Mouse (Mus musculus) forebrain, postnatal 0 days (tissue): ENCODE measurements around the gene Rab3il1. TPM values are rescaled to one million over a fixed set of nuclear protein-coding genes. Genes with fewer than 3 reads are reported as not detected.

Source experiments
- ATAC-seq: fragments of 200-750 bp; cut with Nextera tagmentation; 2 replicates; pipeline ENCODE4 v1.8.0; 2017; ENCODE audit warnings: mild to moderate bottlenecking, moderate library complexity
- DNase-seq: peaks from one replicate; pipeline ENCODE4 v3.0.0-alpha.2; 2015
- H3K27ac ChIP-seq: fragments of 300-500 bp; sonication (generic); 2 replicates; pipeline ENCODE4 v1.5.1; 2014; ENCODE audit warnings: low read depth, mild to moderate bottlenecking, antibody characterized with exemption, low read length, moderate library complexity, mixed read lengths
- H3K27me3 ChIP-seq: fragments of 300-500 bp; sonication (generic); 2 replicates; pipeline ENCODE4 v1.6.1; 2014; ENCODE audit warnings: mild to moderate bottlenecking, low read length, mixed read lengths; ENCODE audit not compliant: insufficient read depth
- H3K36me3 ChIP-seq: fragments of 300-500 bp; sonication (generic); 2 replicates; pipeline ENCODE4 v1.6.1; 2014; ENCODE audit warnings: mild to moderate bottlenecking, moderate library complexity; ENCODE audit not compliant: insufficient read depth
- H3K4me1 ChIP-seq: fragments of 300-500 bp; sonication (generic); 2 replicates; pipeline ENCODE4 v1.6.1; 2014; ENCODE audit warnings: antibody characterized with exemption; ENCODE audit not compliant: insufficient read depth
- H3K4me2 ChIP-seq: fragments of 300-500 bp; sonication (generic); 2 replicates; pipeline ENCODE4 v1.6.1; 2014; ENCODE audit warnings: low read depth, mild to moderate bottlenecking, moderate library complexity
- H3K4me3 ChIP-seq: fragments of 300-500 bp; sonication (generic); 2 replicates; pipeline ENCODE4 v1.5.1; 2014; ENCODE audit warnings: low read depth, low read length, mixed read lengths
- H3K9ac ChIP-seq: fragments of 300-500 bp; sonication (generic); 2 replicates; pipeline ENCODE4 v1.6.1; 2014; ENCODE audit warnings: mild to moderate bottlenecking
- H3K9me3 ChIP-seq: fragments of 300-500 bp; sonication (generic); 2 replicates; pipeline ENCODE4 v1.6.1; 2016; ENCODE audit warnings: low read length
- CTCF ChIP-seq: sonication (generic); IDR thresholded peaks from 2 replicates; pipeline ENCODE4 v1.5.1; 2016; ENCODE audit warnings: antibody characterized with exemption, control low read depth, low read depth
- WGBS: fragments of 180-500 bp; shearing (Covaris S2); extraction: QIAGEN DNeasy Blood & Tissue Kit; methylation state at CpG from one replicate; pipeline ENCODE4 v1.1.7; 2014; 5-methylcytosine and 5-hydroxymethylcytosine counted together
- polyA plus RNA-seq: library from polyadenylated mRNA; unstranded; fragments of >200 nt; fragmentation: Nextera tagmentation; extraction: Ambion mirVana; gene quantifications from 2 replicates; pipeline ENCODE4 v1.2.1, GENCODE M21; 2015
- total RNA-seq: library from RNA; depleted of rRNA; stranded (reverse); fragments of >200 nt; gene quantifications from 2 replicates; pipeline ENCODE4 v1.2.3, GENCODE M21; 2014; rRNA removed

Gene Rab3il1
- total and polyA plus RNA-seq, 2 experiments from 2014 or later = 19.9 to 20.0 TPM

- 81% methylated on average over 3 of the region's 3 CpGs for WGBS
- no peak overlapping the region for H3K27ac ChIP-seq
- H3K4me2 ChIP-seq = no peak overlapping the region
- no peak for TF ChIP-seq CTCF
- DNase-seq = no peak
- H3K36me3 ChIP-seq = peaks cover 89% of the 10 kb centered on the region
- H3K9ac ChIP-seq = no peak overlapping the region
- H3K9me3 ChIP-seq = no peaks in the 10 kb centered on the region
- no peaks in the 10 kb centered on the region for H3K4me1 ChIP-seq
- no peak overlapping the region for H3K4me3 ChIP-seq
- no peaks in the 10 kb centered on the region for H3K27me3 ChIP-seq
- no peak for ATAC-seq
Measured at GRCm38 (mm10) chr19:10082105-10082504, 80.6 kb downstream of the Rab3il1 start.

GRCm38 (mm10) chr19:10085454-10085853 lies 84.0 kb downstream of the Rab3il1 start:
- no peak overlapping the region for H3K9ac ChIP-seq
- no peak for ATAC-seq
- WGBS = 87% methylated on average over 9 of the region's 9 CpGs

GRCm38 (mm10) chr19:10086976-10087375 lies 85.5 kb downstream of the Rab3il1 start:
- Histone ChIP-seq H3K27ac (no peak overlapping the region), H3K4me1 (no peaks in the 10 kb centered on the region), H3K9me3 (no peaks in the 10 kb centered on the region), H3K9ac (no peak overlapping the region), H3K27me3 (no peaks in the 10 kb centered on the region), H3K4me3 (no peak overlapping the region), H3K36me3 (peaks cover 90% of the 10 kb centered on the region), H3K4me2 (no peak overlapping the region)
- no peak for TF ChIP-seq CTCF
- no peak for DNase-seq
- WGBS = 73% methylated on average over 4 of the region's 4 CpGs
- no peak for ATAC-seq

More at GRCm38 (mm10) chr19:10085454-10085853, 84.0 kb downstream of the Rab3il1 start:
- Histone ChIP-seq H3K4me3 (no peak overlapping the region), H3K4me1 (no peaks in the 10 kb centered on the region), H3K27ac (no peak overlapping the region), H3K4me2 (no peak overlapping the region), H3K27me3 (no peaks in the 10 kb centered on the region), H3K36me3 (peaks cover 89% of the 10 kb centered on the region), H3K9me3 (no peaks in the 10 kb centered on the region)
- no peak for DNase-seq
- TF ChIP-seq CTCF = no peak

Other genes starting within 250 kb of the Rab3il1 start
- gene Scgb2a2, start 154.1 kb upstream of the Rab3il1 start, total RNA-seq = not detected in 2 replicates
- gene Scgb2a2, start 154.1 kb upstream of the Rab3il1 start, polyA plus RNA-seq = not detected in 2 replicates
- gene Incenp, start 102.1 kb upstream of the Rab3il1 start, total RNA-seq = 6.2 and 15.9 TPM in 2 replicates
- gene Incenp, start 102.1 kb upstream of the Rab3il1 start, polyA plus RNA-seq = 12.3 and 19.4 TPM in 2 replicates
- gene Fth1, start 21.1 kb upstream of the Rab3il1 start, total RNA-seq = 228 and 300 TPM in 2 replicates
- gene Fth1, start 21.1 kb upstream of the Rab3il1 start, polyA plus RNA-seq = 2,942 and 2,984 TPM in 2 replicates
- 0.92 and 1.6 TPM in 2 replicates for gene Best1, start within 50 bp of the Rab3il1 start, total RNA-seq
- 1.6 and 3.6 TPM in 2 replicates for gene Best1, start within 50 bp of the Rab3il1 start, polyA plus RNA-seq
- gene Fads3, start 39.9 kb downstream of the Rab3il1 start, total RNA-seq = 45.5 and 45.6 TPM in 2 replicates
- gene Fads3, start 39.9 kb downstream of the Rab3il1 start, polyA plus RNA-seq = 25.0 and 29.4 TPM in 2 replicates
- gene Fads2, start 100.1 kb downstream of the Rab3il1 start, total RNA-seq = 218 and 248 TPM in 2 replicates
- gene Fads2, start 100.1 kb downstream of the Rab3il1 start, polyA plus RNA-seq = 183 and 249 TPM in 2 replicates
- 142 and 176 TPM in 2 replicates for gene Fads1, start 181.2 kb downstream of the Rab3il1 start, total RNA-seq
- 113 and 153 TPM in 2 replicates for gene Fads1, start 181.2 kb downstream of the Rab3il1 start, polyA plus RNA-seq
- 102 and 135 TPM in 2 replicates for gene Tmem258, start 202.3 kb downstream of the Rab3il1 start, total RNA-seq
- 310 and 398 TPM in 2 replicates for gene Tmem258, start 202.3 kb downstream of the Rab3il1 start, polyA plus RNA-seq
- 23.4 and 24.6 TPM in 2 replicates for gene Fen1, start 202.5 kb downstream of the Rab3il1 start, total RNA-seq
- gene Fen1, start 202.5 kb downstream of the Rab3il1 start, polyA plus RNA-seq = 28.7 and 30.8 TPM in 2 replicates
- 0.54 and 0.81 TPM in 2 replicates for gene Myrf, start 239.1 kb downstream of the Rab3il1 start, total RNA-seq
- gene Myrf, start 239.1 kb downstream of the Rab3il1 start, polyA plus RNA-seq = 0.20 and 0.47 TPM in 2 replicates